Mouse (Mus musculus): ENCODE data around the gene Tec.
"Not testable (repeated sequence)": the region's sequence is repeated elsewhere in the genome, so short reads cannot be mapped to it uniquely, and the experiment has no call there.

The Tec gene

DNA sequence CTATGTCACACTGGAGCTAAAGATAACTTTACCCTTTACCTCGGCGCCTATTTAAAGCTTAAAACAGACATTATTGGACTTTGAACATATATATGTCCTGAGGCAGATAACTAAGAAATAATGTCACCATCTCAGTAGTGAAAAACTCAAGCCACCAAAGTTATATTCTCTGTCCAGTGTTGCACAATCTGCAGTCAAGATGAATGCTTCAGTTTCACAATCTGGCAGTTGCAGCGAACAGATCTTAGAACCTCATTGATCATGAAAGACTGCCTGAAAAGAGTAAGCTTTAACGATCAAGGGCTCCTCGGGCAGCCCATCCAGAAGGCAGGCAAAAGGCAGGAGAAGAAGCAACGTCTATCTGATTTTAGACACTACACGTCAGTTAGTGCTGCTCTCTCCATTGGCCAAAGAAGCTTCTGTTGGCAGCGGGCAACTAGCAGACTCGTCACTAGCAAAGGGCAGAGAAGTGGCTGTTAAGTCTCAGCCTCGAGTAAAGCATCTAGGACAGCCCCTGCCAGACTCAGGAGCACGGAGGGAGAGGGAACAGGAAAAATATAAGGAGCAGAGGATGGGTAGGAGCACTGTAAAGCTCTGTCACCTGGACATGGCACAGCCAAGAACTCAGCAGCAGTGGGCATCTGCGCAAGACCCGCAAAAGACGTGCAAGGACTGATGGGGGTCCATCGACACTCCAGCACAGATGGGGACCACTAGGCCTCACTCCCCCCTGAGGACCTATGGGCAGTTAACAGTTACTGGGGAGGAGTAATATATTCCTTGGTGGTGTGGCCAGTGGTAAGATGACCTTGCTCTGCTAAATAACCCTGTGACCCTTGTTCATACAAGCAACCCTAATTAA lies 35.1 kb downstream of the Tec start:
- in situ Hi-C loops (cut with MboI; ENCODE audit: low pct_unique_long_range_greater_than_20kb in 1 of 2, low sequenced_read_pairs in 2 of 2, unreplicated experiment in 1 of 2), result no loop called here

DNA sequence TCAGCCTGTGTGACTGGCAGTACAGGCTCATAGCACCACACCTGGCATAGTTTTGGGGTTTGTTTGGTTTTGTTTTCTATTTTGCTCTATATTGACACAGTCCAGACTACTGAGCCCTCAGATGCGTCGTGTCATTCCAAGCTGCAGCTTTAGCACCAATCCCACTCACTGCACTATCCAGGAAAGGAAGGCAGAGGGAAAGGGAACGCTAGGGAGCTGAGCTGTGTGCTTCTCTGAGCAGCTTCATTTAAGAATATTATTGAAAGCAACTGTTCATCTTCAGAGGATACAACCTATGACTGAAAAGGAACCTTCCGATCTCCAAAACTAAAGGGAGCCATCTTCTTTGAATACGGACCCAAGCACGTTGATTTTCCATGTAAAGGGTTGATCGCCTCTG lies 36.1 kb downstream of the Tec start:
- in situ Hi-C loops (cut with MboI; ENCODE audit: low pct_unique_long_range_greater_than_20kb in 1 of 2, low sequenced_read_pairs in 2 of 2, unreplicated experiment in 1 of 2), result no loop called here

DNA sequence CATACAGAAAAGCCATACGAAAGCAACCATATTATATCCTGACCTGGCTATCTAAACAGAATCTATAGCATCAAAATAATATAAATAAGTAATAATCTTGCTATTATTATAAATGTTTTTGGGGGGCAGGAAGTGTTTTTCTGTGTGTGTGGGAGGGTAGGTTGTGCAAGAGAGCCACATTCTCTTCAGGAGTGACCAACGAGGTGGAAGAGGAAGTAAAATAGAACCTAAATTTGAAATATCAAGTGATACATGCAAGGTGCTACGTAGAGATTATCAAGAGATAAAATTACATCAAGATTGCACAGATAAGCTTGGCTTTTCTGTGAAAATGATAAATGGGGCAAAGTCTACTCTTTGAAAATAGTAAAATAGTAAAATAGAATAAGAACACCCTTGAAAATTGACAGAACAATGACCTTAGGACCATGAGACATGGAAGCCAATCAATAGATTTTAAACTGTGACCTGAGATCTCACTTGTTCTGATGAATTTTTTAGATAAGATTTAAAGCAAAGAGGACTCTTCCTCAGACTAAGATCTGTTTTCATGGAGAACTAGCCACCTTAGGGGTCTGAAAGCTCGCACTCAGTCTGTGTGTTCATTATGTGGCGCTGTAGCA lies 37.2 kb downstream of the Tec start:
- in situ Hi-C loops (cut with MboI; ENCODE audit: low pct_unique_long_range_greater_than_20kb in 1 of 2, low sequenced_read_pairs in 2 of 2, unreplicated experiment in 1 of 2), result no loop called here

DNA sequence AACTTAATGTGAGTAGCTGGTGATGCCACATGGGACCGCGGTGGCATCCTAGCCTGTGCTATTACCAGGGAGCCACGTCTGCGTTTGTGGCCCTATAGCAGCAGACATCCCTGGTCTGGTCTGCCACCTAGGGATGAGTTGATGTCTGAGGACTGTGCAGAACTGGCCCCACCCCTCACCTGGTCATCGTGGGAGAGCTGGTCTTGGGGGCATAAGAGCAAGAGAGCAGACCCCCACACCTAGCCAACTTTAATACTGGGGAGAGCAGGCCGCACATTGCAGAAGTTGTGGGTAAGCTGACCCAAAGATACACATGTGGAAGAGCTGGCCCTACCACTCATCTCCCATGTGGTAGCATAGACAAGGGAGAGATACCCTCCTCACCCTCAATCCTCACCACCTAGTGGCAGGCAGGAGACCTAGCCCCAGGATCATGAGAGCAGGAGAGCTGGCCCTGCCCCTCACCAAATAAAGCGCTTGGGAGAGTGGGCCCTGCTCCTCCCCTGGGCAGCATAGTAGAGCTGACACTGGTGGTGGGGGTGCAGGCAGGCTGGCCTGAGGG lies 38.7 kb downstream of the Tec start:
- in situ Hi-C loops (cut with MboI; ENCODE audit: low pct_unique_long_range_greater_than_20kb in 1 of 2, low sequenced_read_pairs in 2 of 2, unreplicated experiment in 1 of 2), result no loop called here

DNA sequence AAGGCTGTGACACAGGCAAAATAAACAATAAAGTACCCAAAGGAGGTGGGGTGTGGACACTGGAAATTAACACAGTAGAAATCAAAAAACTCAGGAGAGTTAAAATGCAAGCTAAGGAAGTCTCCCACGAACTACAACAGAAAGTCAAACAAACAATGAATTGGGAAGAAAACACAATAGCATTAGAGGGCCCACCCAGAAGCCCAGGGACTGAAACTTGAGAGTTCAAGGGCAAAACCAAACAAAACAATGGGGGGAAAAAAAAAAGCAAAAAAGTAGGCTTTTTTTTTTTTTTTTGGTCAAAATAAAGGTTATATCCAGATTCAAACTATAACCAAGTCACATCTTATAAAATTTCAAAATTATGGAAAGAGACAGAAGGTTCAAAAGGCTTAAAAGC lies 39.9 kb downstream of the Tec start:
- in situ Hi-C loops (cut with MboI; ENCODE audit: low pct_unique_long_range_greater_than_20kb in 1 of 2, low sequenced_read_pairs in 2 of 2, unreplicated experiment in 1 of 2), result no loop called here

DNA sequence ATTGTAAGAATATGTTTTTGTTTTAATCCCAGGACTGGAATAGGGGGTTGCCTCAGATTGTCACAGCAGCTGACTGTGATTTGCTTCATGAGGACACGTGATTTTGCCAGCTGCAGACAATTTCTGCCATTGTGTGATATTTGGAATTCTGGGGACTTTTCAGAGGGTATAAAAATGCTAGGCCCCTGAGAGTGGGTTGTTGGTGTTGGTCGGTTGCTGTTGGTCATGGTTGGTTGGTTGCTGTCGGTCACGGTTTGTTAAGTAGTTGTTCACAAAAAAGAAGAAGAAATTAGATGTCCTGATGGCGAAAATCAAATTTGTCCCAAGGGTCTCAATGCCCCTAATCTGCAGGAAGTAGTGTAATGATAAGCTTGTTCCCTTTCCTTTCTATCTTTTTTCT lies 40.8 kb downstream of the Tec start:
- in situ Hi-C loops (cut with MboI; ENCODE audit: low pct_unique_long_range_greater_than_20kb in 1 of 2, low sequenced_read_pairs in 2 of 2, unreplicated experiment in 1 of 2), result no loop called here

DNA sequence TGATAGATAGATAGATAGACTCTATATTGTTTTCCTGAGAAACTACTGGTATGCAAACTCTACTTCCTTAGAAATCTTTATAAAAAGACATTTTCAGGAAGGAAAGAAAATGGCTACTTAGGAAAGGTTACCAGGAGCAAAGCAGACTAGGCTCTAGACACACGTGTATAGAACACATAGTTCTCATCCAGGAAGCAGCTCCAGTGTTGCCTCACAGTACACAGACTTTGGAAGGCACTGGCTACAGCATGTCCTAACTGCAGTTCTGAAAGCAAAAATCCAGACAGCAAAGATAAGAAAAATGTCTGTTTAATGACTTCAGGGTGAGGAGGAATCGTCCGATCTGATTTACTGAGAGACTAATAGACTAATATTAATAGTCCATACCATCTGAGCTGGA lies 41.8 kb downstream of the Tec start:
- in situ Hi-C loops (cut with MboI; ENCODE audit: low pct_unique_long_range_greater_than_20kb in 1 of 2, low sequenced_read_pairs in 2 of 2, unreplicated experiment in 1 of 2), result no loop called here

DNA sequence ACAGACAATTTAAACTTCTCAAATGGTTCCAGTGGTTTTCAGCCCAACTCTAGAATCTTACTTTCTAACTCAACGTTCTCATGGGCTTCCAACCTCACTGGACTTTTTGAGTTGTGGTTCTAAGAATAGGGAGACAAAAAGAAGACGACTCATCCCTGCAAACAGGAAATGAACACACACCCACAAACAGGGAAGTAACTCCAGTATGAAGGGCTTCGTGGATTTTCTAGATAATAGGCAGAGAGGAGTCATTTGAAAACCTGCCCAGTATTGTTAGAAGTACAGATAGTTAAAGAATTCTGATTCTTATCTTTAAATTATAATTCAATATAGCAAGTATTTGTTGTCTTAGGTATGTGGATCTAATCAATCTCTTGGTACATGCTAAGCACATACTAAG lies 47.6 kb downstream of the Tec start:
- in situ Hi-C loops (cut with MboI; ENCODE audit: low pct_unique_long_range_greater_than_20kb in 1 of 2, low sequenced_read_pairs in 2 of 2, unreplicated experiment in 1 of 2), result no loop called here

DNA sequence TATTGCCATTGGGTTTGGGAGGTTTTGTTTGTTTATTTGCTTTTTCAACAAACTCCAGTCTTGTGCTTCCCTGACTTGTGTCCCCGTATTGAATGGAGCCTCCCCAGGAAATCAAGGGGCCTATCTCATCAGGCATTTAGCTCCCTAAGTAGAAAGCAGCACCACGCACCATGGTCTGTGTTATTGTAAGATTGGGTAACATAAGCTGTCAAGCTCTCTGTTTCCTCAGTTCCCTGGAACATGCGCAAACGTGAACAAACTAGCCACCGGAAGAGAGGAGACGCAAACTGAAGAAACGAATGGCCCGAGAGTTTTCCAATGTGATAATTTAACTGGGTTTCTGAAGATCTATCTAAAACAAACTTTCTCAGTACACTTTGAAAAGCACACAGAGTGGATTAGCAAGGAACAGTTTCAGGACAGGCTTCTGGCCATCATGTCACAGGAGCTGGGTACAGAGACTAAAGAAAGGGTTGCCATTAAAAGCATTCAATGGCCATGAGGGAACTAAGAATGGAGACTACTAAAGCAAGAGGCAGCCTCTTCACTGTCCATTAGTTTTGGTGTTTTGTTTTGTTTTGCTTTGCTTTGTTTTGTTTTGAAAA lies 48.1 kb downstream of the Tec start:
- in situ Hi-C loops (cut with MboI; ENCODE audit: low pct_unique_long_range_greater_than_20kb in 1 of 2, low sequenced_read_pairs in 2 of 2, unreplicated experiment in 1 of 2), result no loop called here

DNA sequence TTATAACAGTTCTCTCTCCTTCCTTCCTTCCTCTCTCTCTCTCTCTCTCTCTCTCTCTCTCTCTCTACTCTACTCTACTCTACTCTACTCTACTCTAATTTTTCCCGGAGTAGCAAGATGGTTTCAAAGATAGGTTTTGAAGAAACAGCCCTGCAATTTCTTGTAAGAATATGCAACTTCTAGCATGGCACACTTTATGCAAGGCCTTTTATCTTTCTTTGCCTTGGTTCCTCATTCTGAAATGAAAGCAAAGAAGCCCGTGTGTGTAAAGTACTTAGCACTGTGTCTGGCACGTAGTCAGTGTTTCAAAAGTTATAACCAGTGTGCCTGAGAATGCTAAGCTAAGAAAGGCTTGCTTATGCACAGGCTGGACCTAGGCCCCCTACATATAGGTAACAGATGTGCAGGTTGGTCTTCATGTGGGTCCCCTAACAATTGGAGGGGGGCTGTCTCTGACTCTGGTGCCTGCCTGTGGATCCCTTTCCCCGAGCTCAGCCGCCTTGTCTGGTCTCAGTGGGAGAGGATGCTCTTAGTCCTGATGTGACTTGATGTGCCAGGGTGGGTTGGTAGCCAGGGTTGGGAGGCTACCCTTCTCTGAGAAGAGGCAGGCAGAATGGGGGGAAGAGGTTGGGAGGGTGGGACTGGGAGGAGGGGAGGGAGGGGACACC lies 49.6 kb downstream of the Tec start:
- in situ Hi-C loops (cut with MboI; ENCODE audit: low pct_unique_long_range_greater_than_20kb in 1 of 2, low sequenced_read_pairs in 2 of 2, unreplicated experiment in 1 of 2), result no loop called here

DNA sequence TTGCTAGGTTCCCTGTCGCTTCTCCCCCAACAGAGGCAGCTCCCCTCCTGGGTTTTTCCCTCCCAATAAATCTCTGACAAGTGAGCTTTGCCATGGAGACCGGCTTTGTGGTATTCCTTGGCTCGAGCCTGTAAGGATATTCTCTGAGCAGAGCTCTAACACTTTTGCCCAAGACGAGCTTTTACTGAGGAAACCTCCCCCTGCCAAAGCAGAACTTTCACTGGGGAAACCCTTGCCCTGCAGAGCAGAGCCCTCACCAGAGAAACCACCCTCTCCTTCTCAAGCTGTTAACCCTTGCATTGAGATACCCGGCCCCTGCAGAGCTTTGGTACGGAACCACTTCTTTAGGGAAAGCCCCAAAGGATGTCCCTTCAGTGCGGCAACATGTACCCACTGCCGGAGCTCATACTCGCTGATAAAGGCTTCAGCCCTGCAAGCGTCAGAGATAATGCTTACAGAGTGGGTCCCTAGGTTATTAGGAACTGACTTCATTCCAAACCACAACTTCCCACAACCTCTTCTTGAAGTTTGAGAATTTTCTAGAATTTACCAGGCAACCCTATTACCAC lies 50.7 kb downstream of the Tec start:
- in situ Hi-C loops (cut with MboI; ENCODE audit: low pct_unique_long_range_greater_than_20kb in 1 of 2, low sequenced_read_pairs in 2 of 2, unreplicated experiment in 1 of 2), result no loop called here

DNA sequence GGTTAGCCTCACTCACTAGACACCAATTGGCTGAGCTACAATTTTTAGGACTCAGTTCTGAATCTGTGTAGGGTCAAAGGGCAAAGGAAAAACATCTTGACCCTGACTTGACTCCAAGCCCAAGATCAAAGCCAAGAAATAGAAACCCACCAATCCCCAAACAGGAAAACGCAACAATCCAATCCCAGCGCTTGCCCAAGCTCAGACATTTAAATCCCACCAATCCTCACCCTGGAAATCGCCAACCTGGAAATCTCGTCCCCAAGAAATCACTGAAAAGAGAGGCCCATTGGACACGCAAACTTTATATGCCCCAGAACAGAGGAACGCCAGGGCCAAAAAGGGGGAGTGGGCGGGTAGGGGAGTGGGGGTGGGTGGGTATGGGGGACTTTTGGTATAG lies 51.3 kb downstream of the Tec start:
- in situ Hi-C loops (cut with MboI; ENCODE audit: low pct_unique_long_range_greater_than_20kb in 1 of 2, low sequenced_read_pairs in 2 of 2, unreplicated experiment in 1 of 2), result not testable (repeated sequence)

DNA sequence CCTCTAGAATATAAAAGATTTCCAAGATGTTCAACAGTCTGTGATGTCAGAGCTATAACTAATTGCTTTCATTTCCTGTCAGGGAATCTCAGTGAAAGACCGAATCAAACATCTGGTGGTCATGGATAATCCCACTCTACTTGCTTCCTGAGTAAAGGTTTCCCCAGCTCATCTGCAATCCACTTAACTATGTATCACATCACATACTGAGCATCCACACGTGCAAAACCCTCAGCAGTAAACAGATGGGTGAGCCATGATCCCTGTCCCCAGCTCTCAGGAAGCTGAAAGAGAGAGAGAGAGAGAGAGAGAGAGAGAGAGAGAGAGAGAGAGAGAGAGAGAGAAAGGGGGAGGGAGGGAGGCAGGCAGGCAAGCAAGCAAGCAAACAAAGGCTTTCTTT lies 51.8 kb downstream of the Tec start:
- in situ Hi-C loops (cut with MboI; ENCODE audit: low pct_unique_long_range_greater_than_20kb in 1 of 2, low sequenced_read_pairs in 2 of 2, unreplicated experiment in 1 of 2), result no loop called here

DNA sequence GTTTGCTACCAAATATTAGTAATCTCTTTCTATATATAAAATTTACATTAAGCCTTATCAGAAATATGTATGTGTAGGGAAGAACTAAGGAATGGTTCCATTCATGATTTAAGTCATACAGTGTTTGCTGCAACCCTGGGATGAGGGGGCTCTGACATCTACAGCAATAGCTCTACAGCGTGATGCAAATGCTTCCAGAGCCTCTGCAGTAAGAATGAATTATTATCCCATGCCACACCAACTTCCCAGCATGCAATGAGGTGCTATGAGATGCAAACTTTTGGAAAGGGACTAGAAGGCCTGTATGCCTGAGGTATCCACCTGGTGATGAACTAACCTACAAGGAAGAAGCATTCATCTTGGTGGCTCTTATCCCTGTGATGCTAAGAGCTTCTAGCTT lies 52.2 kb downstream of the Tec start:
- in situ Hi-C loops (cut with MboI; ENCODE audit: low pct_unique_long_range_greater_than_20kb in 1 of 2, low sequenced_read_pairs in 2 of 2, unreplicated experiment in 1 of 2), result no loop called here

DNA sequence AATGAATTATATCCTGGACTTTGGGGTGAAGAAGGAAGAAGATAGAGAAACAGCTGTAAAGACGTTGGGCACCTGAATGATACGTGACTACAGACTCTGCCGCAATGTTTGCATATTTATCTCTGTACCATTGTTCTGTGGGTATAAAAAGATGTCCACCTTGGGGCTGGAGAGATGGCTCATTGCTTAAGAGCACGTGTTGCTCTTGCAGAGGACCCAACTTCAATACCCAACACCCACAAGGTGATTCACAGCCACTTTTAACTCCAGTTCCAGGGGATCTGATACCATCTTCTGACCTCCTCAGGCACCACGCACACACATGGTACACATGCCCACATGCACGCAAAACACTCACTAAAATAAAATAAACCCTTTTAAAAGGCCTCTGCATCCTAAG lies 52.9 kb downstream of the Tec start:
- in situ Hi-C loops (cut with MboI; ENCODE audit: low pct_unique_long_range_greater_than_20kb in 1 of 2, low sequenced_read_pairs in 2 of 2, unreplicated experiment in 1 of 2), result no loop called here

DNA sequence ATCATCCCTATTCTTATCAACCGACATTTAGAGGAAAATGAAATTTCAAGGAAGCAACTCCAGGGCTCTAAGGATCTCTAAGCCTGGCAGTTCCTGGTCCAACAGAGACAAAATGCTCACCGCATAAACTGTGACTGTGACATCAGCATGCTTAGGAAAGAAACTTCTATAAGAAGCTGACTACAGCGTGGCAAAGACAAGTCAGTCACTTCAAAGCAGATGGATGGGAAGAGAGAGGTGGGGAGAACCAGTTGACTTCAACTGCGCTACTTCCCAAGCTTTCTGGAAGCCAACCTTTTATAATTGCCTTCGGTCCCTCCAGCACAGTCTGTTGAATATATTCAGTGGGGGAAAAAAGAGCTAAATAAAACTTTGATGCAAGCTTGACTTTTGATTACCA lies 54.2 kb downstream of the Tec start:
- in situ Hi-C loops (cut with MboI; ENCODE audit: low pct_unique_long_range_greater_than_20kb in 1 of 2, low sequenced_read_pairs in 2 of 2, unreplicated experiment in 1 of 2), result no loop called here

DNA sequence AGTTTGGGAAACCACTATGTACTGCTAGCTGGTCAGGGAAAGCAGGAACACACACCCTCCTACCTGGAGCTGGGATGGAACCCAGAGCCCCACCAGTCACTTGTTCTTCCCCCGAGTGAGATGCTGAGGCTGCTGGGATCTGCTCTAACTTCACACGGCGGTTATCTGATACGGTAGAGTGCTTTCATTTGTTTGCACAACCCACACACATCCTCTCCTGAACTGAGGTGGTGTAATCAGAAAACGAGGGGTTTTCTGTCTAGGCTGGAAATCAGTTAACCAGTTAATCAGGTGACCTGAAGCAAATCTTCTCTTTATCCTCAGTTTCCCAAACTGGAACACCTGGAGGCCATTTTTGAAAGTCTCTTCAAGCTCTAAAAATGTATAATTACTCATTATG lies 55.4 kb downstream of the Tec start:
- in situ Hi-C loops (cut with MboI; ENCODE audit: low pct_unique_long_range_greater_than_20kb in 1 of 2, low sequenced_read_pairs in 2 of 2, unreplicated experiment in 1 of 2), result no loop called here

DNA sequence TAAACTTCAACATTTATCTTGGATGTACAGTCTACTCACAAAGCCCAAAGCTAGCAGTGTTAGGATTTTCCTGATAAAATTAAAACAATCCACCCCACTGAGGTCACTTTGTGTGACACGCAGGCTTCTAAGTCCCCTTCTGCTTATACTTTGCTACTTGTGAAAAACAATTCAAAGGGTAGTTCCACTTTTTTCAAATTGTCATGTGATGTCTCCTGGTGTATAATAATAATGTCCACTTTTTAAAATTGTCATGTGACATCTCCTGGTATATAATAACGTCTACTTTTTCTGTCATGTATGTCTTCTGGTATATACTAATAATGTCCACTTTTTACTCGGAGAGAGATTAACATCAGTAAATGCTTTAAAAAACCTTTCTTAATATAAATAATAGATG lies 56.0 kb downstream of the Tec start:
- in situ Hi-C loops (cut with MboI; ENCODE audit: low pct_unique_long_range_greater_than_20kb in 1 of 2, low sequenced_read_pairs in 2 of 2, unreplicated experiment in 1 of 2), result no loop called here

DNA sequence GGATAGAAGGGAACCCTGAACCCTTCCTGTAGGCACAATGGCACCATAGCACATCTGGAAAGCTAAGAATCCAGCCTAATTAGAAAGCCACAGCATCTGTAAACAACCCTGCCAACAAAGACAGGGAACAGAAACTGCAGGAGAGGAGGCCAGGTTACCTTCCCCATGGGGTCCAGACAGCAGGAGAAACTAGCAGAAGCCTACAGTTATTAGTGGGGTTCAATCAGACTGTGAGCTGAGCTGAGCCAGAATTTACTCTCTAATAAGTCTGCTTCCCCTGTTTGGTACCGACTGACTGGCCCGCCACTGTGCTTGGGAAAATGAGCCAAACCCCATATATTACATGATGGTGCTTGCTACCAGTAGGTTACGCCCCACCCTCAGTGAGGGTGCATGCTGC lies 56.9 kb downstream of the Tec start:
- in situ Hi-C loops (cut with MboI; ENCODE audit: low pct_unique_long_range_greater_than_20kb in 1 of 2, low sequenced_read_pairs in 2 of 2, unreplicated experiment in 1 of 2), result no loop called here
